Mouse (Mus musculus) CH12.LX (cell line): ENCODE results near the gene Paqr5. TPM values are rescaled to one million over a fixed set of nuclear protein-coding genes. Genes with fewer than 3 reads are reported as not detected.

Experiments
- DNase-seq: peaks from one replicate; pipeline ENCODE4 v3.0.0-alpha.2; 2013; ENCODE audit errors: extremely low read depth
- H3K27ac ChIP-seq: 2 replicates; pipeline ENCODE4 v1.5.1; 2012; ENCODE audit warnings: low read depth, mild to moderate bottlenecking, control low read depth, moderate library complexity; ENCODE audit not compliant: insufficient read depth
- H3K27me3 ChIP-seq: replicated peaks from 2 replicates; pipeline ENCODE3; 2012; ENCODE audit warnings: inconsistent platforms
- H3K36me3 ChIP-seq, 2 experiments: replicated peaks in 1 of 2; 2 replicates each; pipeline versions ENCODE3 to v1.6.1; 2012; ENCODE audit warnings: inconsistent platforms in 1 of 2, low read length in 1 of 2, mild to moderate bottlenecking in 1 of 2, mixed read lengths in 1 of 2, moderate library complexity in 1 of 2; ENCODE audit not compliant: control insufficient read depth in 1 of 2, insufficient read depth in 1 of 2
- H3K4me1 ChIP-seq, 2 experiments: 2 replicates each; pipeline ENCODE4 v1.6.1; 2012; ENCODE audit warnings: inconsistent platforms in 1 of 2, moderate library complexity in 1 of 2; ENCODE audit not compliant: insufficient read depth in 2 of 2, control insufficient read depth in 1 of 2
- H3K4me2 ChIP-seq: 2 replicates; pipeline ENCODE4 v1.6.1; 2012; ENCODE audit warnings: low read depth, mild to moderate bottlenecking, control low read depth; ENCODE audit not compliant: poor library complexity, insufficient read depth, severe bottlenecking
- H3K4me3 ChIP-seq, 3 experiments: fragments of 150-350 bp in 1 of 3; sonication (generic) in 1 of 3; replicated peaks in 1 of 3; 2 replicates each; pipeline versions ENCODE3 to v1.5.1; 2011 to 2012; ENCODE audit warnings: low read depth in 2 of 3, low read length in 2 of 3, mild to moderate bottlenecking in 2 of 3, moderate library complexity in 2 of 3, control low read depth in 1 of 3, improper control_type of control experiment in 1 of 3, inconsistent platforms in 1 of 3, mixed read lengths in 1 of 3; ENCODE audit not compliant: poor library complexity in 1 of 3
- H3K79me2 ChIP-seq: replicated peaks from 2 replicates; pipeline ENCODE4 v1.6.1; 2012; ENCODE audit warnings: mild to moderate bottlenecking, moderate library complexity; ENCODE audit not compliant: control insufficient read depth, poor library complexity, insufficient read depth, severe bottlenecking; ENCODE audit errors: extremely low read depth
- H3K9ac ChIP-seq: 2 replicates; pipeline ENCODE4 v1.6.1; 2012; ENCODE audit warnings: low read depth, mild to moderate bottlenecking, control low read depth, moderate library complexity; ENCODE audit not compliant: insufficient read depth
- H3K9me3 ChIP-seq: replicated peaks from 2 replicates; pipeline ENCODE3; 2012; ENCODE audit warnings: low read length, inconsistent platforms, mixed read lengths
- CTCF ChIP-seq, 2 experiments: IDR thresholded peaks in 1 of 2; conservative IDR thresholded peaks in 1 of 2; 2 replicates each; pipeline ENCODE4 v1.5.1; 2011 to 2012; ENCODE audit warnings: low read depth in 2 of 2, low read length in 2 of 2, improper control_type of control experiment in 1 of 2, inconsistent platforms in 1 of 2, mild to moderate bottlenecking in 1 of 2, moderate library complexity in 1 of 2
- EP300 ChIP-seq: IDR thresholded peaks from 2 replicates; pipeline ENCODE4 v1.6.1; 2011; ENCODE audit warnings: low read length, improper control_type of control experiment
- ETS1 ChIP-seq: conservative IDR thresholded peaks from 2 replicates; pipeline ENCODE4 v1.6.1; 2012; ENCODE audit warnings: low read depth, mild to moderate bottlenecking, inconsistent platforms, low read length, improper control_type of control experiment, moderate library complexity
- GABPA ChIP-seq: IDR thresholded peaks from 2 replicates; pipeline ENCODE4 v1.6.1; 2012; ENCODE audit warnings: low read depth, low read length, improper control_type of control experiment, inconsistent platforms; ENCODE audit not compliant: insufficient replicate concordance
- IRF4 ChIP-seq: IDR thresholded peaks from 2 replicates; pipeline ENCODE4 v1.6.1; 2014; ENCODE audit warnings: low read depth, mild to moderate bottlenecking, inconsistent platforms, low read length, improper control_type of control experiment
- MAFK ChIP-seq: IDR thresholded peaks from 2 replicates; pipeline ENCODE4 v1.6.1; 2011; ENCODE audit warnings: low read length, improper control_type of control experiment; ENCODE audit not compliant: insufficient replicate concordance
- MAZ ChIP-seq: IDR thresholded peaks from 2 replicates; pipeline ENCODE4 v1.6.1; 2012; ENCODE audit warnings: low read depth, mild to moderate bottlenecking, inconsistent platforms, low read length, improper control_type of control experiment, moderate library complexity
- MEF2A ChIP-seq: IDR thresholded peaks from 2 replicates; pipeline ENCODE4 v1.6.1; 2014; ENCODE audit warnings: low read depth, mild to moderate bottlenecking, inconsistent platforms, low read length, improper control_type of control experiment, borderline replicate concordance
- MXI1 ChIP-seq: IDR thresholded peaks from 2 replicates; pipeline ENCODE4 v1.6.1; 2011; ENCODE audit warnings: mild to moderate bottlenecking, low read depth, low read length, improper control_type of control experiment
- NELFE ChIP-seq: IDR thresholded peaks from 2 replicates; pipeline ENCODE4 v1.6.1; 2011; ENCODE audit warnings: low read depth, low read length, improper control_type of control experiment
- NRF1 ChIP-seq: IDR thresholded peaks from 2 replicates; pipeline ENCODE4 v1.6.1; 2014; ENCODE audit warnings: low read depth, mild to moderate bottlenecking, inconsistent platforms, low read length, improper control_type of control experiment, moderate library complexity
- PAX5 ChIP-seq: IDR thresholded peaks from 2 replicates; pipeline ENCODE4 v1.6.1; 2012; ENCODE audit warnings: low read length, inconsistent platforms, mixed read lengths
- POLR2A ChIP-seq: IDR thresholded peaks from 2 replicates; pipeline ENCODE4 v1.6.1; 2011; ENCODE audit warnings: low read depth, mild to moderate bottlenecking, improper control_type of control experiment, low read length
- RCOR1 ChIP-seq: conservative IDR thresholded peaks from 2 replicates; pipeline ENCODE4 v1.6.1; 2012; ENCODE audit warnings: low read depth, mild to moderate bottlenecking, inconsistent platforms, low read length, improper control_type of control experiment
- UBTF ChIP-seq: IDR thresholded peaks from 2 replicates; pipeline ENCODE4 v1.6.1; 2012; ENCODE audit warnings: low read depth, mild to moderate bottlenecking, inconsistent platforms, low read length, improper control_type of control experiment, moderate library complexity
- USF1 ChIP-seq: IDR thresholded peaks from 2 replicates; pipeline ENCODE4 v1.6.1; 2014; ENCODE audit warnings: low read depth, mild to moderate bottlenecking, inconsistent platforms, low read length, improper control_type of control experiment
- USF2 ChIP-seq: conservative IDR thresholded peaks from 2 replicates; pipeline ENCODE4 v1.6.1; 2011; ENCODE audit warnings: low read depth, low read length, improper control_type of control experiment
- ZKSCAN1 ChIP-seq: IDR thresholded peaks from 2 replicates; pipeline ENCODE4 v1.6.1; 2012; ENCODE audit warnings: low read depth, inconsistent platforms, low read length, improper control_type of control experiment, borderline replicate concordance
- ZMIZ1 ChIP-seq: IDR thresholded peaks from 2 replicates; pipeline ENCODE4 v1.6.1; 2012; ENCODE audit warnings: low read depth, mild to moderate bottlenecking, inconsistent platforms, low read length, improper control_type of control experiment
- ZNF384 ChIP-seq: IDR thresholded peaks from 2 replicates; pipeline ENCODE4 v1.6.1; 2012; ENCODE audit warnings: low read depth, low read length, improper control_type of control experiment, inconsistent platforms
- dilution Hi-C: fragments of 300-500 bp; cut with MboI; formaldehyde crosslinking; loops from 2 replicates; pipeline ENCODE4 v1.14.3; 2020; ENCODE audit warnings: low sequenced_read_pairs; ENCODE audit not compliant: extremely low pct_unique_long_range_greater_than_20kb, extremely low pct_ligation_motif_present
- in situ Hi-C: fragments of 300-500 bp; cut with MboI; formaldehyde crosslinking; loops from 3 replicates; pipeline ENCODE4 v1.14.3; 2019; ENCODE audit warnings: low sequenced_read_pairs, low pct_ligation_motif_present, low pct_unique_long_range_greater_than_20kb, mixed read lengths
- polyA plus RNA-seq: library from polyadenylated mRNA; unstranded; fragments of >175 nt; gene quantifications from 2 replicates; pipeline ENCODE4 v1.2.1, GENCODE M21; 2012; ENCODE audit warnings: low read depth; ENCODE audit not compliant: insufficient read length
- total RNA-seq, 2 experiments: library from RNA; depleted of rRNA; stranded (reverse); fragments of 300-350 nt in 1 of 2; fragments of >200 nt in 1 of 2; gene quantifications; 2 replicates each; pipeline ENCODE4 v1.2.3; 2012 to 2014

The Paqr5 gene
- total and polyA plus RNA-seq, 3 experiments = 0.38 to 0.43 (median 0.39) TPM

GRCm38 (mm10) chr9:62057881-62058506 is 31.3 kb upstream of the Paqr5 start (continued):
- TF ChIP-seq MAFK (0 out of 2 replicates have a peak, but pooled peaks have one; percentile 50), CTCF (conservative IDR thresholded peaks at IDR 0.05 in 1 of 2, IDR thresholded peaks at IDR 0.05 in 1 of 2; ENCODE audit: low read depth in 2 of 2, low read length in 2 of 2) (no peak), ZKSCAN1 (no peak), GABPA (no peak), ETS1 (peak; percentile 76), MAZ (no peak), POLR2A (no peak), PAX5 (no peak)

DNA sequence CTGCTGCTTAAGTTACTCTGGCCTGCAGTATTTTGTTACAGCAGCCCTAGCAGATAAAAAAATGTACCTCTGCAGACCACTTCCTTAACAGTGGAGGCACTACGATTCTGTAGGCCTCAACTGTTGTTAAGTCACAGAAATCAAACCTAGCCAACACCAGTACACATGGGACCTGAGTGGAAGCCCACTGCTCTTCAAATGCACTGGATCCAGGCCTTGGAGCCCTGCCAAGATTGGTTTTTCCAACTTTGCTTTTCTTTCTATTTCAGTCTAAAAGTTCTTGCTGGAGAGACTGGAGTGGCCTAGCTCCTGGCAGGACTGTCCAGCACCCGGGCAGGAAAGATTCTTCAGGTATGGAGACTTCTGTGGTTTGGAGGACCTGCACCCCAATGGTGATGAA is 29.6 kb upstream of the Paqr5 start:
- peaks cover 7 to 19% of the 10 kb centered on the region in 2 experiments for H3K4me1 ChIP-seq
- H3K9ac ChIP-seq = no peak overlapping the region
- no peak overlapping the region for H3K4me2 ChIP-seq
- H3K27ac ChIP-seq = no peak overlapping the region
- TF ChIP-seq RCOR1 (no peak), ETS1 (no peak), MXI1 (no peak), USF2 (no peak), EP300 (no peak), MEF2A (no peak), NRF1 (no peak), ZNF384 (no peak), UBTF (no peak), NELFE (no peak), ZMIZ1 (no peak), GABPA (no peak), USF1 (no peak), PAX5 (no peak), IRF4 (no peak)
- TF ChIP-seq, all 38 proteins: peak for 0
- no peak overlapping the region for H3K4me3 ChIP-seq
- no peaks in the 10 kb centered on the region for H3K9me3 ChIP-seq
- no peaks in the 10 kb centered on the region for H3K79me2 ChIP-seq
- DNase-seq = no peak
- peaks cover 10 to 15% of the 10 kb centered on the region in 2 experiments for H3K36me3 ChIP-seq
- H3K27me3 ChIP-seq = no peaks in the 10 kb centered on the region
- in situ Hi-C loops = no loop called here
- dilution Hi-C loops = no loop called here
